Mouse (Mus musculus): ENCODE data around the gene Trpt1. TPM values are rescaled to one million over a fixed set of nuclear protein-coding genes. Genes with fewer than 3 reads are reported as not detected.

Gene Trpt1
- total and polyA plus RNA-seq, 2 experiments from 2014 or later = 23.5 to 31.1 TPM

DNA sequence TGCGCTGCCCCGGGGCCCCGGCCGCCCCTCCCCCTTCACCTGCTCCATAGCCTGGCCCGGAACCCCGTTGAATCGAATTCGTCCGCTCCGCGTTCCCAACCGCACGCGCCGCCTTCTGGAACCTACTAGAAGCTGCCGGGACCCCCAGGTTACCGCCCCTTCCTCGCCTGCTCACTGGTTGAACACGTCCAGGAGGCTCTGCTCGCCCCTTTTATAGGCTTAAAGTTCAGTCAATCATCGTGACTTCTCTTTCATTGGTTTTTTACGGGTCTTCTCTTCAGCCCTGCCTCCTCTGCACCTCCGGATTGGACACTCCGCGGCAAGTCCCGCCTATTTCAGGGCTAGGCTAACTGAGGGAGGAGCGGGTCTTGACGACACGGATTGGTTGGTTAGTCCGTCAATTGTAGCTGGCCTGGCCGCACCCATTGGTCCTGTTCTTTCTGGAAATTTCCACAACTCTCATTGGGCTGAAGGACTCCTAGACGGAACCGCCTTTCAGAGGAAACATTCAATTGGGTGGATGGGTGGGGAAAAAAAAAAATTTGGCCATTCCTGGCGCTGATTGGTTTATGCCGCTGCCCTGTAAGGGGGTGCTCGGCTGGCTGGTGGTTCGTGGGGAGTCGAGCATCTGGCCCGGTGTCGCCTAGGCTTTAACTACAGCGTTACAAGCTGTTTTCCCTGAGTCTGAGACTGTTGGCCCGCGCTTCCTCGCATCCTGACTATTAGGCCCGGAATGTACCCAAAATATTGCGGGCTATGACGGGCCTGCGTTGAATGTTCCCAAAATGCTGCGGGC is 44.1 kb downstream of the Trpt1 start, which contains the start of gene Stip1:
TSS of gene Stip1 (minus strand) at position 127 of the 796 bp plus-strand sequence.
- Histone ChIP-seq H3K27ac (peak within 1 kb of the TSS; percentile 97), H3K27me3 (ENCODE audit: insufficient read depth, low read length) (no peaks in the 10 kb centered on the region), H3K4me1 (ENCODE audit: insufficient read depth, low read length) (peaks cover 7% of the 10 kb centered on the region; the same call in 1 of the 2 replicates), H3K9ac (replicated peaks; ENCODE audit: low read length) (peak within 1 kb of the TSS; percentile 84), H3K9me3 (ENCODE audit: low read length) (no peaks in the 10 kb centered on the region), H3K4me3 (ENCODE audit: low read length) (peak within 1 kb of the TSS; percentile 63), H3K4me2 (ENCODE audit: low read depth, low read length) (peak within 1 kb of the TSS; percentile 78), H3K36me3 (ENCODE audit: insufficient read depth, low read length) (0 out of 2 replicates have a peak, but pooled peaks cover 3% of the 10 kb centered on the region)
- under 1% methylated on average over 49 of the region's 49 CpGs for WGBS
- peak; percentile 64 for TF ChIP-seq CTCF (IDR thresholded peaks at IDR 0.05; ENCODE audit: low read depth)
- ATAC-seq (peak; percentile 100), DNase-seq (ENCODE audit: low spot score) (peak; percentile 99)

DNA sequence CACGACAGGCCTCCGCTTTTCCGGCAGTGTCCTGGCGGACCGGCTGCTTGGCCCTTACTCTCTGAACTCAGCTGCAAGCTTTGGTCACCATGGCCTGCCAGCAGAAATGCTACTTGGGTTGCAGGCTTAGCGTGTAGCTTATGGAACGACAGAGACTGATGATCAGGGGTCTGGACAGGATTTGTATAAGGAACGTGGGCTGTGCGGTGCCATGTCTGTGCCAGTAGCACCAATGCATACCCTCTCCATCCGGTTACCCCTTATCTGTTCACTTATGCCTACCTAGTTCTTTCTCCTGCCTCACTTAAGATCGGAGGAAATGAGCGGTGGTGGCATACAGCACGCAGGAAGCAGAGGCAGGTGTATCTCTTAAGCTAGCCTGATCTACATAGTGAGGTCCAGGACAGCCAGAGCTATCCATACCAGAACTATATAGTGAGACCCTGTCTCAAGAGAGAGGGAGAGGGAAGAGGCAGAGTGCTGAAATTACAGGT is 44.8 kb downstream of the Trpt1 start:
- 22% methylated on average over 13 of the region's 13 CpGs for WGBS
- H3K9me3 ChIP-seq (ENCODE audit: low read length) = no peaks in the 10 kb centered on the region
- peaks cover 7% of the 10 kb centered on the region; the same call in 1 of the 2 replicates for H3K4me1 ChIP-seq (ENCODE audit: insufficient read depth, low read length)
- no peak for TF ChIP-seq CTCF (IDR thresholded peaks at IDR 0.05; ENCODE audit: low read depth)
- H3K27ac ChIP-seq = peak overlapping the region; percentile 97
- H3K27me3 ChIP-seq (ENCODE audit: insufficient read depth, low read length) = no peaks in the 10 kb centered on the region
- no peaks in the 10 kb centered on the region for H3K36me3 ChIP-seq (ENCODE audit: insufficient read depth, low read length)
- DNase-seq (ENCODE audit: low spot score) = no peak
- H3K4me2 ChIP-seq (ENCODE audit: low read depth, low read length) = peak overlapping the region; percentile 78
- peak overlapping the region; percentile 70 for H3K9ac ChIP-seq (replicated peaks; ENCODE audit: low read length)
- ATAC-seq = no peak
- peak overlapping the region; percentile 47 for H3K4me3 ChIP-seq (ENCODE audit: low read length)

DNA sequence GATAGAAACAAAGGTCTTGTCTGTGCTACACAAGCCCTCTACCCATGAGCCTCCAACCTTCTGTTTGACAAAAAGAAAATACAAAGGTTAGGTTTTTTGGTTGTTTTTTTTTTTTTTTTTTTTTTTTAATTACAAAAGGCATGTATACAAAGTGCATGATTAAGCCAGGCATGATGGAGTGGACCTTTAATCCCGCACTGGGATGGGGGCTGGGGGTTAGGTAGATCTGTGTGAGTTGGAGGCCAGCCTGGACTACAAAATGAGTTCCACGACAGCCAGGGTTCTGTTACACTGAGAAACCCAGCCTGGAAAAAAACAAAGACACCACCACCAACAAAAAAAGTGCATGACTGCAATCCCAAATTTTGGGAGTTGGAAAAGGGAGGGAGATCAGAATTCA is 45.2 kb downstream of the Trpt1 start:
- 80% methylated on average over 2 of the region's 2 CpGs for WGBS
- ATAC-seq (no peak), DNase-seq (ENCODE audit: low spot score) (no peak)
- Histone ChIP-seq H3K36me3 (ENCODE audit: insufficient read depth, low read length) (no peaks in the 10 kb centered on the region), H3K27me3 (ENCODE audit: insufficient read depth, low read length) (no peaks in the 10 kb centered on the region), H3K9ac (replicated peaks; ENCODE audit: low read length) (no peak overlapping the region), H3K9me3 (ENCODE audit: low read length) (no peaks in the 10 kb centered on the region), H3K4me3 (ENCODE audit: low read length) (no peak overlapping the region), H3K4me1 (ENCODE audit: insufficient read depth, low read length) (peaks cover 7% of the 10 kb centered on the region; the same call in 1 of the 2 replicates), H3K4me2 (ENCODE audit: low read depth, low read length) (no peak overlapping the region), H3K27ac (peak overlapping the region; percentile 97)
- TF ChIP-seq CTCF (IDR thresholded peaks at IDR 0.05; ENCODE audit: low read depth) = no peak

DNA sequence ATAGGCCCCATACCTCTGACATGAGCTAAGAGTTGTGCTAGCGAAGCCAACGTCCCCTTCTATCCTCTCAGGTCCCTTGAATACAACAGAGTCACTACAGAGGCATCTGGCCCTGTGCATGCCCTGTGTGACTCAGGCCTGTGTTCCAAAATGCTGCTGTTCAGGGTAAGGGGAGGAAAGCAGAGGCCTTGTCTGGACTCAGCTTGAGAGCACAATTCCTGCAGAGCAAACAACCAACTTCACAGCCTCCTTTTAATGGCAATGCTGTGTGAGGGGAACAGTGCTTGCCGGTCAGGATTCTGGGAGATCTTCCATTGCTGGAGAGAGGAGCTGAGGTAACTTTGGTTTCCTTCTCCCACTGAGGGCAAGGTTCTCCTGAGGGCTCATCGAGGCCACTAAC is 48.3 kb downstream of the Trpt1 start:
- ATAC-seq (no peak), DNase-seq (ENCODE audit: low spot score) (no peak)
- no peaks in the 10 kb centered on the region for H3K36me3 ChIP-seq (ENCODE audit: insufficient read depth, low read length)
- no peak for TF ChIP-seq CTCF (IDR thresholded peaks at IDR 0.05; ENCODE audit: low read depth)
- no peak overlapping the region for H3K27ac ChIP-seq
- H3K4me2 ChIP-seq (ENCODE audit: low read depth, low read length) = no peak overlapping the region
- no peak overlapping the region for H3K9ac ChIP-seq (replicated peaks; ENCODE audit: low read length)
- no peaks in the 10 kb centered on the region for H3K4me1 ChIP-seq (ENCODE audit: insufficient read depth, low read length)
- H3K9me3 ChIP-seq (ENCODE audit: low read length) = no peaks in the 10 kb centered on the region
- WGBS = 68% methylated on average over 4 of the region's 4 CpGs
- no peak overlapping the region for H3K4me3 ChIP-seq (ENCODE audit: low read length)
- no peaks in the 10 kb centered on the region for H3K27me3 ChIP-seq (ENCODE audit: insufficient read depth, low read length)

DNA sequence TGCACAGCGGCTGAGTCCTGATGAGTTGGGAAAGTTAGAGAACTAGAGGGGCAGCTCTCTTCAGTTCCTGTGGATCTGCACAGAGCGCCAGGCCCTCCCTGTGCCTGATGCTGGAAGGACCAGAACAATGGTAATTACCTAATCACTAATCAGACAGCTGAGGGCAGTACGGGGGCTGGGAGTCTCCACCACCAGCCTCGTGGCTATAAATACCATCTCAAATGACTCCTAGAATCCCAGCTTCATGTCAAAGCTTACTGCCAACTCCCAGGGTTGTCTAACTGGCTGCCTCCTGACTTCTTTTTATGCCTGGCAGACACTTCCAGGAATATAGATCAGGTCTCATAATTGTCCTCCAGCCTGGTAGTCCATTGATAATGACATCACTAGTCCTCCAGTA is 48.8 kb downstream of the Trpt1 start:
- ATAC-seq (no peak), DNase-seq (ENCODE audit: low spot score) (no peak)
- Histone ChIP-seq H3K9ac (replicated peaks; ENCODE audit: low read length) (no peak overlapping the region), H3K36me3 (ENCODE audit: insufficient read depth, low read length) (no peaks in the 10 kb centered on the region), H3K9me3 (ENCODE audit: low read length) (no peaks in the 10 kb centered on the region), H3K27ac (no peak overlapping the region), H3K27me3 (ENCODE audit: insufficient read depth, low read length) (no peaks in the 10 kb centered on the region), H3K4me3 (ENCODE audit: low read length) (no peak overlapping the region), H3K4me2 (ENCODE audit: low read depth, low read length) (no peak overlapping the region), H3K4me1 (ENCODE audit: insufficient read depth, low read length) (no peaks in the 10 kb centered on the region)
- TF ChIP-seq CTCF (IDR thresholded peaks at IDR 0.05; ENCODE audit: low read depth) = no peak
- 31% methylated on average over 4 of the region's 4 CpGs for WGBS

Other genes with a start within 250 kb of the Trpt1 start
- 26.0 and 27.7 TPM in 2 replicates for gene Rps6ka4, start 155.5 kb upstream of the Trpt1 start, total RNA-seq (2014; rRNA removed)
- gene Rps6ka4, start 155.5 kb upstream of the Trpt1 start, polyA plus RNA-seq (2015; fragmentation: Nextera tagmentation; extraction: Ambion mirVana) = 19.5 and 22.1 TPM in 2 replicates
- 1.8 and 2.2 TPM in 2 replicates for gene Ccdc88b, start 137.9 kb upstream of the Trpt1 start, total RNA-seq (2014; rRNA removed)
- gene Ccdc88b, start 137.9 kb upstream of the Trpt1 start, polyA plus RNA-seq (2015; fragmentation: Nextera tagmentation; extraction: Ambion mirVana) = 1.2 and 1.5 TPM in 2 replicates
- 61.7 and 68.6 TPM in 2 replicates for gene Trmt112, start 86.4 kb upstream of the Trpt1 start, total RNA-seq (2014; rRNA removed)
- 109 and 111 TPM in 2 replicates for gene Trmt112, start 86.4 kb upstream of the Trpt1 start, polyA plus RNA-seq (2015; fragmentation: Nextera tagmentation; extraction: Ambion mirVana)
- 184 and 228 TPM in 2 replicates for gene Prdx5, start 86.0 kb upstream of the Trpt1 start, total RNA-seq (2014; rRNA removed)
- gene Prdx5, start 86.0 kb upstream of the Trpt1 start, polyA plus RNA-seq (2015; fragmentation: Nextera tagmentation; extraction: Ambion mirVana) = 587 and 589 TPM in 2 replicates
- 47.0 and 61.6 TPM in 2 replicates for gene Esrra, start 74.3 kb upstream of the Trpt1 start, total RNA-seq (2014; rRNA removed)
- gene Esrra, start 74.3 kb upstream of the Trpt1 start, polyA plus RNA-seq (2015; fragmentation: Nextera tagmentation; extraction: Ambion mirVana) = 11.8 and 12.3 TPM in 2 replicates
- gene Catsperz, start 70.8 kb upstream of the Trpt1 start, total RNA-seq (2014; rRNA removed) = 2.0 TPM in 1 of 2 replicates, not detected in the other
- gene Catsperz, start 70.8 kb upstream of the Trpt1 start, polyA plus RNA-seq (2015; fragmentation: Nextera tagmentation; extraction: Ambion mirVana) = 2.9 and 3.7 TPM in 2 replicates
- 13.3 and 17.6 TPM in 2 replicates for gene Kcnk4, start 61.6 kb upstream of the Trpt1 start, total RNA-seq (2014; rRNA removed)
- gene Kcnk4, start 61.6 kb upstream of the Trpt1 start, polyA plus RNA-seq (2015; fragmentation: Nextera tagmentation; extraction: Ambion mirVana) = 15.9 and 21.7 TPM in 2 replicates
- gene Bad, start 54.3 kb upstream of the Trpt1 start, total RNA-seq (2014; rRNA removed) = 58.2 and 67.0 TPM in 2 replicates
- gene Bad, start 54.3 kb upstream of the Trpt1 start, polyA plus RNA-seq (2015; fragmentation: Nextera tagmentation; extraction: Ambion mirVana) = 86.6 and 88.0 TPM in 2 replicates
- gene Gpr137, start 53.7 kb upstream of the Trpt1 start, total RNA-seq (2014; rRNA removed) = 122 and 129 TPM in 2 replicates
- gene Gpr137, start 53.7 kb upstream of the Trpt1 start, polyA plus RNA-seq (2015; fragmentation: Nextera tagmentation; extraction: Ambion mirVana) = 65.6 and 68.7 TPM in 2 replicates
- gene Ppp1r14b, start 21.2 kb upstream of the Trpt1 start, total RNA-seq (2014; rRNA removed) = 150 and 155 TPM in 2 replicates
- 198 and 210 TPM in 2 replicates for gene Ppp1r14b, start 21.2 kb upstream of the Trpt1 start, polyA plus RNA-seq (2015; fragmentation: Nextera tagmentation; extraction: Ambion mirVana)
- gene Plcb3, start 19.7 kb upstream of the Trpt1 start, total RNA-seq (2014; rRNA removed) = 18.5 and 23.1 TPM in 2 replicates
- 11.1 and 14.4 TPM in 2 replicates for gene Plcb3, start 19.7 kb upstream of the Trpt1 start, polyA plus RNA-seq (2015; fragmentation: Nextera tagmentation; extraction: Ambion mirVana)
- 8.3 and 29.2 TPM in 2 replicates for gene Fkbp2, start 15.6 kb upstream of the Trpt1 start, total RNA-seq (2014; rRNA removed)
- gene Fkbp2, start 15.6 kb upstream of the Trpt1 start, polyA plus RNA-seq (2015; fragmentation: Nextera tagmentation; extraction: Ambion mirVana) = 169 and 177 TPM in 2 replicates
- 40.5 and 40.9 TPM in 2 replicates for gene Vegfb, start 8.5 kb upstream of the Trpt1 start, total RNA-seq (2014; rRNA removed)
- gene Vegfb, start 8.5 kb upstream of the Trpt1 start, polyA plus RNA-seq (2015; fragmentation: Nextera tagmentation; extraction: Ambion mirVana) = 90.8 and 92.3 TPM in 2 replicates
- 13.5 and 28.3 TPM in 2 replicates for gene Dnajc4, start 3.6 kb upstream of the Trpt1 start, total RNA-seq (2014; rRNA removed)
- 25.6 and 29.5 TPM in 2 replicates for gene Dnajc4, start 3.6 kb upstream of the Trpt1 start, polyA plus RNA-seq (2015; fragmentation: Nextera tagmentation; extraction: Ambion mirVana)
- 17.4 and 19.7 TPM in 2 replicates for gene Nudt22, start within 50 bp of the Trpt1 start, total RNA-seq (2014; rRNA removed)
- gene Nudt22, start within 50 bp of the Trpt1 start, polyA plus RNA-seq (2015; fragmentation: Nextera tagmentation; extraction: Ambion mirVana) = 20.8 and 23.1 TPM in 2 replicates
- 4.0 and 7.5 TPM in 2 replicates for gene Fermt3, start 23.3 kb downstream of the Trpt1 start, total RNA-seq (2014; rRNA removed)
- 3.5 and 4.0 TPM in 2 replicates for gene Fermt3, start 23.3 kb downstream of the Trpt1 start, polyA plus RNA-seq (2015; fragmentation: Nextera tagmentation; extraction: Ambion mirVana)
- 87.3 and 89.0 TPM in 2 replicates for gene Stip1, start 43.8 kb downstream of the Trpt1 start, total RNA-seq (2014; rRNA removed)
- gene Stip1, start 43.8 kb downstream of the Trpt1 start, polyA plus RNA-seq (2015; fragmentation: Nextera tagmentation; extraction: Ambion mirVana) = 146 and 151 TPM in 2 replicates
- gene Macrod1, start 60.7 kb downstream of the Trpt1 start, total RNA-seq (2014; rRNA removed) = 4.8 and 9.5 TPM in 2 replicates
- gene Macrod1, start 60.7 kb downstream of the Trpt1 start, polyA plus RNA-seq (2015; fragmentation: Nextera tagmentation; extraction: Ambion mirVana) = 6.5 and 6.7 TPM in 2 replicates
- gene Flrt1, start 109.6 kb downstream of the Trpt1 start, total RNA-seq (2014; rRNA removed) = 8.4 and 10.1 TPM in 2 replicates
- 7.8 and 8.1 TPM in 2 replicates for gene Flrt1, start 109.6 kb downstream of the Trpt1 start, polyA plus RNA-seq (2015; fragmentation: Nextera tagmentation; extraction: Ambion mirVana)
- gene Otub1, start 210.2 kb downstream of the Trpt1 start, total RNA-seq (2014; rRNA removed) = 216 and 233 TPM in 2 replicates
- 248 and 253 TPM in 2 replicates for gene Otub1, start 210.2 kb downstream of the Trpt1 start, polyA plus RNA-seq (2015; fragmentation: Nextera tagmentation; extraction: Ambion mirVana)
- 1,715 and 1,845 TPM in 2 replicates for gene Cox8a, start 221.5 kb downstream of the Trpt1 start, total RNA-seq (2014; rRNA removed)
- 2,044 and 2,080 TPM in 2 replicates for gene Cox8a, start 221.5 kb downstream of the Trpt1 start, polyA plus RNA-seq (2015; fragmentation: Nextera tagmentation; extraction: Ambion mirVana)
- gene Naa40, start 245.1 kb downstream of the Trpt1 start, total RNA-seq (2014; rRNA removed) = 56.5 and 59.7 TPM in 2 replicates
- 42.7 and 42.8 TPM in 2 replicates for gene Naa40, start 245.1 kb downstream of the Trpt1 start, polyA plus RNA-seq (2015; fragmentation: Nextera tagmentation; extraction: Ambion mirVana)